Mouse (Mus musculus): ENCODE results near the gene Lmntd1. TPM values are rescaled to one million over a fixed set of nuclear protein-coding genes. Genes with fewer than 3 reads are reported as not detected.

The Lmntd1 gene
- polyA plus RNA-seq, 1 experiment, result not detected

DNA sequence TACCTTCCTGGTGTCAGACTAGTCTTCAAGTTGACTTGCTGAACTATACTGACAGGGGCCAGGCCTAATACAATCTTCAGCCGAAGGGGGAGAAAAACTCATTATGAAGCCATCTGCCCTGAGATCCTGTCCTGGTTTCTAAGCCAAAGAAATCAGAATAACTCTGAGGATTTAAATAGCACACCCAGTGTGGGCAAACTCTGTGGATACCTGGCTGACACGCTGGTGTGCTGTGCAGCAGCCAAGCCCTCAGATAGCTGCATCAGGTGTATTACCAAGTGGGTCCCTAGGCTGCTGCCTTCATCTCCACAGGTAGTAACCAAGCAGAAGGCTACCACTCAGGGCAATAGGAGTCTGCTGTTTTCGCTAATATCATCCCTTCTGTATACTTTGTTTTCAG lies 1.5 kb downstream of the Lmntd1 start:
- Histone ChIP-seq H3K36me3 (ENCODE audit: control insufficient read depth, insufficient read depth, low read length, poor library complexity, severe bottlenecking) (no peaks in the 10 kb centered on the region), H3K9ac (ENCODE audit: low read depth, poor library complexity, severe bottlenecking) (no peak overlapping the region), H3K9me3 (replicated peaks; ENCODE audit: control insufficient read depth, insufficient read depth, low read length, poor library complexity, severe bottlenecking) (no peaks in the 10 kb centered on the region), H3K27ac (ENCODE audit: insufficient read depth, low read length) (no peak overlapping the region), H3K27me3 (ENCODE audit: control insufficient read depth, insufficient read depth, low read length, poor library complexity, severe bottlenecking) (no peaks in the 10 kb centered on the region), H3K4me1 (ENCODE audit: control insufficient read depth, insufficient read depth, low read length) (no peaks in the 10 kb centered on the region), H3K4me3 (ENCODE audit: low read depth, low read length) (no peak overlapping the region)
- TF ChIP-seq POLR2A (IDR thresholded peaks at IDR 0.05; ENCODE audit: insufficient read depth, low read length), result no peak
- TF ChIP-seq EP300 (IDR thresholded peaks at IDR 0.05; ENCODE audit: insufficient read depth, low read depth, low read length), result no peak
- TF ChIP-seq CTCF (IDR thresholded peaks at IDR 0.05; ENCODE audit: low read depth, low read length), result no peak

- no peaks in the 10 kb centered on the region for H3K4me1 ChIP-seq (ENCODE audit: control insufficient read depth, insufficient read depth, low read length)
- no peaks in the 10 kb centered on the region for H3K36me3 ChIP-seq (ENCODE audit: control insufficient read depth, insufficient read depth, low read length, poor library complexity, severe bottlenecking)
- no peaks in the 10 kb centered on the region for H3K9me3 ChIP-seq (replicated peaks; ENCODE audit: control insufficient read depth, insufficient read depth, low read length, poor library complexity, severe bottlenecking)
- H3K4me3 ChIP-seq (ENCODE audit: low read depth, low read length), result no peak overlapping the region
- TF ChIP-seq POLR2A (IDR thresholded peaks at IDR 0.05; ENCODE audit: insufficient read depth, low read length) (no peak), CTCF (IDR thresholded peaks at IDR 0.05; ENCODE audit: low read depth, low read length) (no peak), EP300 (IDR thresholded peaks at IDR 0.05; ENCODE audit: insufficient read depth, low read depth, low read length) (no peak)
- no peak overlapping the region for H3K27ac ChIP-seq (ENCODE audit: insufficient read depth, low read length)
- no peaks in the 10 kb centered on the region for H3K27me3 ChIP-seq (ENCODE audit: control insufficient read depth, insufficient read depth, low read length, poor library complexity, severe bottlenecking)
- H3K9ac ChIP-seq (ENCODE audit: low read depth, poor library complexity, severe bottlenecking), result no peak overlapping the region
These were observed 3.2 kb downstream of the Lmntd1 start for GRCm38 (mm10) chr6:145610901-145611300.

GRCm38 (mm10) chr6:145608693-145609092 lies 5.4 kb downstream of the Lmntd1 start:
- TF ChIP-seq POLR2A (IDR thresholded peaks at IDR 0.05; ENCODE audit: insufficient read depth, low read length) (no peak), CTCF (IDR thresholded peaks at IDR 0.05; ENCODE audit: low read depth, low read length) (no peak), EP300 (IDR thresholded peaks at IDR 0.05; ENCODE audit: insufficient read depth, low read depth, low read length) (no peak)
- H3K9ac ChIP-seq (ENCODE audit: low read depth, poor library complexity, severe bottlenecking), result no peak overlapping the region
- H3K36me3 ChIP-seq (ENCODE audit: control insufficient read depth, insufficient read depth, low read length, poor library complexity, severe bottlenecking), result no peaks in the 10 kb centered on the region
- H3K9me3 ChIP-seq (replicated peaks; ENCODE audit: control insufficient read depth, insufficient read depth, low read length, poor library complexity, severe bottlenecking), result no peaks in the 10 kb centered on the region
- H3K27me3 ChIP-seq (ENCODE audit: control insufficient read depth, insufficient read depth, low read length, poor library complexity, severe bottlenecking), result no peaks in the 10 kb centered on the region
- H3K27ac ChIP-seq (ENCODE audit: insufficient read depth, low read length), result no peak overlapping the region
- H3K4me1 ChIP-seq (ENCODE audit: control insufficient read depth, insufficient read depth, low read length), result no peaks in the 10 kb centered on the region
- no peak overlapping the region for H3K4me3 ChIP-seq (ENCODE audit: low read depth, low read length)

DNA sequence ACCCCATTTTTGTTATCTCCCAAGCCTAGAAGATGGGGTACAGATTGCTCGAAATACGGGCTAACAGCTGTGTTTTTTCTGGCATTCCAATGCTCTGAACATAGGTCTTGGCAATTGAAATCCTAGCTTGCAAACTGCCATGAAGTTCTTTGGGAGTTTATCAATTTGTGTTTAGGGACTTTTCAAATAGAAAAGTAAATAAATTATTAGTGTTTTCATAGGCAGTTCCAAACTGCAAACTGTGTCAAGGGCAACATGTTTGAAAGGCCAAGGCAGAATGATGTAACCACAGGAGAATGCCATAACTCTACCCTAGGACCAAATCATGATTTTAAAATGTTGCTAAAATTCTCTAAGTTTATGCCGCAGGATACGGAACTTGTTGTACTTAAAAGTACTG lies 6.4 kb downstream of the Lmntd1 start:
- Histone ChIP-seq H3K27ac (ENCODE audit: insufficient read depth, low read length) (no peak overlapping the region), H3K36me3 (ENCODE audit: control insufficient read depth, insufficient read depth, low read length, poor library complexity, severe bottlenecking) (no peaks in the 10 kb centered on the region), H3K27me3 (ENCODE audit: control insufficient read depth, insufficient read depth, low read length, poor library complexity, severe bottlenecking) (no peaks in the 10 kb centered on the region), H3K4me3 (ENCODE audit: low read depth, low read length) (no peak overlapping the region), H3K9me3 (replicated peaks; ENCODE audit: control insufficient read depth, insufficient read depth, low read length, poor library complexity, severe bottlenecking) (no peaks in the 10 kb centered on the region), H3K9ac (ENCODE audit: low read depth, poor library complexity, severe bottlenecking) (no peak overlapping the region), H3K4me1 (ENCODE audit: control insufficient read depth, insufficient read depth, low read length) (no peaks in the 10 kb centered on the region)
- TF ChIP-seq EP300 (IDR thresholded peaks at IDR 0.05; ENCODE audit: insufficient read depth, low read depth, low read length) (no peak), CTCF (IDR thresholded peaks at IDR 0.05; ENCODE audit: low read depth, low read length) (no peak), POLR2A (IDR thresholded peaks at IDR 0.05; ENCODE audit: insufficient read depth, low read length) (no peak)

DNA sequence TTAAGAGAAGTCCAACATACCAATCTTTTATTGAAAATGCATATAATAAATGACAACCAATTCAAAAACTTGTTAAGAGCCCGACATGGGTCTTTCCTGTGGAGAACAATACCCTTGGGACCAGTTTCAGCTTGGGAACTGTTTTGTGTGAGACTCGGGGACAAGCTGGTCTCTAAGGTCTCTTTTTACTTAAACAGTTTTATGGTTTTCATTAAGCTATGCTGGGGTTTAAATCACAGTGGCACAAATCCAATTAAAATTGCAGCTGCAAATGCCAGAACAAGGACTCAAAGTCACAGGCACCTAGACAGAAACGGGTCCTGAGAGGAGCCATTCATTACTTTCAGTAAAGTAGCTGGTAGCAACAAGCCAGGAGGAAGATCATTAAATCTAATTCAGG lies 8.9 kb downstream of the Lmntd1 start:
- no peak overlapping the region for H3K9ac ChIP-seq (ENCODE audit: low read depth, poor library complexity, severe bottlenecking)
- H3K4me1 ChIP-seq (ENCODE audit: control insufficient read depth, insufficient read depth, low read length), result no peaks in the 10 kb centered on the region
- H3K9me3 ChIP-seq (replicated peaks; ENCODE audit: control insufficient read depth, insufficient read depth, low read length, poor library complexity, severe bottlenecking), result no peaks in the 10 kb centered on the region
- H3K27ac ChIP-seq (ENCODE audit: insufficient read depth, low read length), result no peak overlapping the region
- no peak overlapping the region for H3K4me3 ChIP-seq (ENCODE audit: low read depth, low read length)
- H3K27me3 ChIP-seq (ENCODE audit: control insufficient read depth, insufficient read depth, low read length, poor library complexity, severe bottlenecking), result no peaks in the 10 kb centered on the region
- no peak for TF ChIP-seq EP300 (IDR thresholded peaks at IDR 0.05; ENCODE audit: insufficient read depth, low read depth, low read length)
- no peak for TF ChIP-seq CTCF (IDR thresholded peaks at IDR 0.05; ENCODE audit: low read depth, low read length)
- TF ChIP-seq POLR2A (IDR thresholded peaks at IDR 0.05; ENCODE audit: insufficient read depth, low read length), result no peak
- no peaks in the 10 kb centered on the region for H3K36me3 ChIP-seq (ENCODE audit: control insufficient read depth, insufficient read depth, low read length, poor library complexity, severe bottlenecking)

DNA sequence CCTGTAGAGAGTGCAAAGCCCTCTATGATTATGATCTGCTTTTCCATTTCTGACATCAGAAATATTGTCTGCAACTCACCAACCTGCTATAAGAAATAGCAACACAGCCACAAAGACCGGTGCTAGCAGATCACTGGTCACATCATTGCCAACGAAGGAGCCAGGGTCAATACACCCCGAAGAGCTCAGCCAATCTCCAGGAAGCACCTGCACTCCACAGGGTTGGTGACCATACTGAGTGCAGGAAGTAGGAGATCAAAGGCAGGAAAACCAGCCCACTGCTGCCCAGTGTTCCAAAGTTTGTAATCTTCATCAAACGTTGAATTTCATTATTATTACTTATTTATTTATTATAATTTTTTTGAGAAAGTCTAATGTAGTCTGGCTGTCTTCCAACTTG lies 9.5 kb downstream of the Lmntd1 start:
- Histone ChIP-seq H3K27ac (ENCODE audit: insufficient read depth, low read length) (no peak overlapping the region), H3K9ac (ENCODE audit: low read depth, poor library complexity, severe bottlenecking) (no peak overlapping the region), H3K27me3 (ENCODE audit: control insufficient read depth, insufficient read depth, low read length, poor library complexity, severe bottlenecking) (no peaks in the 10 kb centered on the region), H3K36me3 (ENCODE audit: control insufficient read depth, insufficient read depth, low read length, poor library complexity, severe bottlenecking) (no peaks in the 10 kb centered on the region), H3K9me3 (replicated peaks; ENCODE audit: control insufficient read depth, insufficient read depth, low read length, poor library complexity, severe bottlenecking) (no peaks in the 10 kb centered on the region), H3K4me1 (ENCODE audit: control insufficient read depth, insufficient read depth, low read length) (no peaks in the 10 kb centered on the region), H3K4me3 (ENCODE audit: low read depth, low read length) (no peak overlapping the region)
- TF ChIP-seq CTCF (IDR thresholded peaks at IDR 0.05; ENCODE audit: low read depth, low read length), result no peak
- no peak for TF ChIP-seq EP300 (IDR thresholded peaks at IDR 0.05; ENCODE audit: insufficient read depth, low read depth, low read length)
- no peak for TF ChIP-seq POLR2A (IDR thresholded peaks at IDR 0.05; ENCODE audit: insufficient read depth, low read length)

All from ES-Bruce4 (cell line).